Mouse (Mus musculus): ENCODE measurements around the gene Olfr547. TPM values are rescaled to one million over a fixed set of nuclear protein-coding genes. Genes with fewer than 3 reads are reported as not detected.

The Olfr547 gene
- not detected in 2 replicates for polyA plus RNA-seq (2012; rRNA removed; ENCODE audit: low replicate concordance)

DNA sequence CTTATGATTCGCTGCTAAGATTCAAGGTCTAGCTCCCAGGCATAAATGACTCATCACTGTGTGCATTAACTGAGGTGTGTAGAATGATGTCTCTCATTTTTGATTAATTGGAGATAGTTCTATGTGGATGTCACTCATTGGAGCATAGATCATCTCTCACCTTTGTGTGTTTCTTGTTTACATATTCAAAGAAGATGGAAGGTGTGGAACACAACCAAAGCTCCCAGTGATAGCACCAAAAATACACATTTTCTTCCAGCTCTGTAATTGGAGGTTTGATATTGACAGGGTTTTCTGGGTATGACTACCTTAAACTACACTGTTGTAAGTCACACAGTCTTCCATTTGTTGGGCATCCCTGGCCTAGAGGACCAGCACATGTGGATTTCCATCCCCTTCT, at the start of gene Olfr547:
Gene Olfr547 (plus strand): TSS at position 301 of the 400 bp plus-strand sequence.

DNA sequence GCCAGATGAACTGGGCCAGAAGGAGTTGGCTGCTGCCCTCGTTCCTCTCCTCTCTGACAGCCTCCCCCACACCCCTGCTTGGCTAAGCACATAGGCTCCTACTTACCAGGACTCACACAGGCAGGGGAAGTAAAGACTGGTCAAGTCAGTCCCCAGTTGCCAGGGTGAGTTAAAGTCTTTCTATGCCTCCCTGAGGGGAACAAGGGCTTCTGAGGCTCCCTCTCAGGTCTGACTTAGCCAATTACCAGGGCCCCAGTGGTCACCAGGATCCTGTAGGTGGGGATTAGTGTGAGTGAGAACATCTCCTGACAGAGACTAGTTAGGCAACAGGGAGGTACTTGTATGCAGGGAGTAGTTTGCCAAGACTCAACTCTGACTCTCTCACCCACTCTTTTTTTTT, 46.4 kb upstream of the Olfr547 start, which contains the start of gene Olfr544:
Gene Olfr544 (minus strand): TSS at position 153 of the 400 bp plus-strand sequence.

DNA sequence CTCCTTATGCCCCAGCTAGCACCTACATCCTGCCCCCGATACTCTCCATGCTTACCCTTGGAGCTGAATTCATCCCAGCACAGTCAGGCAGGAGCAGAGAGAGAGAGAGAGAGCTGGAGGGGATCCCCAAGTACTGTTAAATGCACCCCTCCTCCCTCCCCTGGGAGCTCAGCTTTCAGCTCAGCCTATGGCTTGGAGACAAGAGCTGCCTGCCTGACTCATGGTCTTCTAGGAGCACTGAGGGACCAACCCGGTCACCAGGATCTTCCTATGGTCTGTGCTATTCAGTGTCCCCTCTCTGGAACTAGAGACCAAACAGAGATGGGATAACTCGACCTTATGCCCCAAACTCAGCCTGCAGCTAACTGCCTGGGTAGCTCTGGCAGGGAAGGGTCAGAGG, 35.1 kb upstream of the Olfr547 start, which contains the start of gene Olfr545:
Gene Olfr545 (minus strand): TSS at position 101 of the 400 bp plus-strand sequence.

GRCm38 (mm10) chr7:102540596-102540995, 6.0 kb downstream of the Olfr547 start, which contains the start of gene Olfr548-ps1:
Olfr548-ps1 (plus strand) TSS chr7:102540896.

DNA sequence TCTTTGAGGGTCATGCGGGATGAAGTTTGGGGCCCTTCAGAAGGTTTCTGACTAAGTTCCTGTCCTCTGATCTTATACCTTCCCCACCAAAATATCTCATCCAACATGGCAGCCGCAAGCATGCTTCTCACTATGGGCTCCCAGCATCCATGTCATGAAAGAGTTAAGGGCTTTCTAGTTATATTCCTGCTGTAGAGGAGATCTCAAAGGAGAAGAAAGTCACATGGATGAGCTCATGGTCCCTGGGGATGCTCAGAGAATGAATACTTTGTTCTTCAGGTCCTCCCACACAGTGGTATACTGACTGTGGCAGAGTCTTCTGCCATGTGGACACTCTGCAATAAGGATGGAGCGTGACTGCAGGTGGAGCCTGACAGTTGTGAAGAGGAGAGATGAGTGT, 15.0 kb downstream of the Olfr547 start, which contains the start of gene Olfr549:
Gene Olfr549 (plus strand): TSS at position 301 of the 400 bp plus-strand sequence.

GRCm38 (mm10) chr7:102564999-102565997, 30.7 kb downstream of the Olfr547 start, which contains the start of gene Trim21:
Trim21 (minus strand) TSS chr7:102565486.

DNA sequence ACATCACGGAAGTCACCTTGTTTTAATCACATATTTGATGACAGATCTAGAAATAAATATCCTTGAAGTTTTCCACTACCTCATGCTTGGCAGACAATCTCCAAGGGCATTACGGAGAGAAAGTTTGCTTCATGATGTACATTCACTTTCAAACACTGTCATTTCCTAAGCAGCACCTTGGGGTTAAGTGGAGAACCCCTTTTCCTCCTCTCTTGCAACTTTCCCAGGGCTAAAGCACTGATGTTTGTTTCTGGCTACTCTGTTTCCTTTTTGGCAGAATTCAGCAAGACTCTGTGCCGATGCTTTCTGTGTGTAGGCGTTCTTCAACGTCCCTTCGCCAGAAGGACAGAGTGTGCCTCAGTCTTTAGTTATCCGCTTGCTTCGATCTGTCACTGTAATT, 36.6 kb downstream of the Olfr547 start, which contains the start of gene Olfr550:
Gene Olfr550 (plus strand): TSS at position 301 of the 400 bp plus-strand sequence.

Other genes with a start within 250 kb of the Olfr547 start
- 1.7 and 4.7 TPM in 2 replicates for gene Rrm1, start 93.1 kb upstream of the Olfr547 start, polyA plus RNA-seq (2012; rRNA removed; ENCODE audit: low replicate concordance)
- not detected in 2 replicates for gene Olfr543, start 53.1 kb upstream of the Olfr547 start, polyA plus RNA-seq (2012; rRNA removed; ENCODE audit: low replicate concordance)
- gene Olfr544, start 46.4 kb upstream of the Olfr547 start, polyA plus RNA-seq (2012; rRNA removed; ENCODE audit: low replicate concordance): not detected in 2 replicates
- gene Olfr545, start 35.2 kb upstream of the Olfr547 start, polyA plus RNA-seq (2012; rRNA removed; ENCODE audit: low replicate concordance): not detected in 2 replicates
- gene Olfr548-ps1, start 6.1 kb downstream of the Olfr547 start, polyA plus RNA-seq (2012; rRNA removed; ENCODE audit: low replicate concordance): not detected in 2 replicates
- not detected in 2 replicates for gene Olfr549, start 15.1 kb downstream of the Olfr547 start, polyA plus RNA-seq (2012; rRNA removed; ENCODE audit: low replicate concordance)
- 1.1 and 1.4 TPM in 2 replicates for gene Trim21, start 30.7 kb downstream of the Olfr547 start, polyA plus RNA-seq (2012; rRNA removed; ENCODE audit: low replicate concordance)
- not detected in 2 replicates for gene Olfr550, start 36.7 kb downstream of the Olfr547 start, polyA plus RNA-seq (2012; rRNA removed; ENCODE audit: low replicate concordance)
- not detected in 2 replicates for gene Olfr551, start 57.1 kb downstream of the Olfr547 start, polyA plus RNA-seq (2012; rRNA removed; ENCODE audit: low replicate concordance)
- gene Olfr552, start 63.0 kb downstream of the Olfr547 start, polyA plus RNA-seq (2012; rRNA removed; ENCODE audit: low replicate concordance): not detected in 2 replicates
- gene Olfr553, start 83.5 kb downstream of the Olfr547 start, polyA plus RNA-seq (2012; rRNA removed; ENCODE audit: low replicate concordance): not detected in 2 replicates
- gene Olfr554, start 103.7 kb downstream of the Olfr547 start, polyA plus RNA-seq (2012; rRNA removed; ENCODE audit: low replicate concordance): not detected in 2 replicates
- not detected in 2 replicates for gene Olfr555, start 124.1 kb downstream of the Olfr547 start, polyA plus RNA-seq (2012; rRNA removed; ENCODE audit: low replicate concordance)
- not detected in 2 replicates for gene Olfr556, start 130.2 kb downstream of the Olfr547 start, polyA plus RNA-seq (2012; rRNA removed; ENCODE audit: low replicate concordance)
- 1.7 and 3.0 TPM in 2 replicates for gene Trim68, start 152.6 kb downstream of the Olfr547 start, polyA plus RNA-seq (2012; rRNA removed; ENCODE audit: low replicate concordance)
- not detected in 2 replicates for gene Olfr557, start 161.2 kb downstream of the Olfr547 start, polyA plus RNA-seq (2012; rRNA removed; ENCODE audit: low replicate concordance)
- gene Olfr558, start 167.5 kb downstream of the Olfr547 start, polyA plus RNA-seq (2012; rRNA removed; ENCODE audit: low replicate concordance): 0.07 and 0.09 TPM in 2 replicates
- not detected in 2 replicates for gene Olfr33, start 184.3 kb downstream of the Olfr547 start, polyA plus RNA-seq (2012; rRNA removed; ENCODE audit: low replicate concordance)
- not detected in 2 replicates for gene Olfr559, start 192.7 kb downstream of the Olfr547 start, polyA plus RNA-seq (2012; rRNA removed; ENCODE audit: low replicate concordance)
- not detected in 2 replicates for gene Olfr560, start 224.6 kb downstream of the Olfr547 start, polyA plus RNA-seq (2012; rRNA removed; ENCODE audit: low replicate concordance)
- 0.24 and 0.67 TPM in 2 replicates for gene Olfr78, start 224.7 kb downstream of the Olfr547 start, polyA plus RNA-seq (2012; rRNA removed; ENCODE audit: low replicate concordance)
- gene Olfr561, start 236.5 kb downstream of the Olfr547 start, polyA plus RNA-seq (2012; rRNA removed; ENCODE audit: low replicate concordance): not detected in 2 replicates

All from duodenum, adult 2 months (tissue).